Comparison of ENCODE assay signal across 8 mouse cellular contexts in the genomic region with DNA sequence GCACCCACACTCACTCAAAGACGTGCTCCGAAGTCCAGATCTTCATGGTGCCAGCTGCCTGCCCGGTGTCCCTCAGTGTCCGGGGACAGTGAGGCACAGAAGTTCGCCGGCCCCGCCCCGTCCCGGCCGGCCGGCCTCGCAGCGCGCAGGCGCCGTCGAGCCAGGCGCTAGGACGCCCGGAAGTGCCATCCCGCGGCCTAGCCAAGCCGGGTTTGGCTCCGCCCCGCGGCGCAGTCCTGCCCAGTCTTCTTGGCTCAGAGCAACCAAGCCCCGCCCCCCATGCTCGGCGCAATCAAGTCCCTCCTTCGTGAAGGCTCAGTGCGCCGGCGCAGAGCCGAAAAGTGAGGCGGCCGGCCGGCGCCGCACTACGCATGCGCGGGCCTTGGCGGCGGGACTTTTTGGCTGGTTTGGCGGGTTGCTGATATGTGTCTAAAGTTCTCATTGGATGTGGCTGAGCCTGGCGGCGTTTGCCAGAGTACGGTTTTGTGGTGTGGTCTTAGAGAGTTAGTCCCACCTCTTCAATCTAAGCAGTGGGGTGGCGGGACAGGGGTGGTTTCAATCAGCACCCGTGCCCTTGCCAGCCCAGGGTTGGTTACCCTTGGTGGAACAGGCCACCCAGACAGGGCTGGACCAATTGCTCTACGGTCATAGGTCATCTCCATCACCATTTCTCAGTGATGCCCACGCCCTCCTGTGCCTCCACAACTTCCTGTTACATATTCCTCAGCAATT. TPM values are rescaled to one million over a fixed set of nuclear protein-coding genes. Genes with fewer than 3 reads are reported as not detected.
DNase-seq lines count a peak whose midpoint lies in the region; ATAC-seq and TF ChIP-seq lines count a peak whose summit lies in the region.

A gene (minus strand): TSS at position 264 of the 732 bp plus-strand sequence.

- H3K36me3 ChIP-seq in embryonic facial prominence, embryonic 13.5 days = peaks cover 25% of the 10 kb centered on the region
- no peaks in the 10 kb centered on the region for H3K36me3 ChIP-seq in kidney, adult 2 months (ENCODE audit: control insufficient read depth, insufficient read depth, low read length)
- H3K36me3 ChIP-seq in limb, embryonic 12.5 days = peaks cover 32% of the 10 kb centered on the region
- no peaks in the 10 kb centered on the region for H3K36me3 ChIP-seq in midbrain, embryonic 15.5 days (replicated peaks)
- H3K36me3 ChIP-seq in spleen, adult 2 months (ENCODE audit: control insufficient read depth, insufficient read depth, low read length) = peaks cover 2% of the 10 kb centered on the region; the same call in 1 of the 2 replicates

- H3K27me3 ChIP-seq in embryonic facial prominence, embryonic 13.5 days = no peaks in the 10 kb centered on the region
- H3K27me3 ChIP-seq in kidney, adult 2 months (replicated peaks; ENCODE audit: control insufficient read depth, insufficient read depth, low read length) = no peaks in the 10 kb centered on the region
- H3K27me3 ChIP-seq in limb, embryonic 12.5 days = no peaks in the 10 kb centered on the region
- H3K27me3 ChIP-seq in midbrain, embryonic 15.5 days (replicated peaks) = no peaks in the 10 kb centered on the region
- no peaks in the 10 kb centered on the region for H3K27me3 ChIP-seq in spleen, adult 2 months (ENCODE audit: control insufficient read depth, insufficient read depth, low read length)

- peak within 1 kb of the TSS; percentile 67 for H3K4me3 ChIP-seq in embryonic facial prominence, embryonic 13.5 days
- peak within 1 kb of the TSS; percentile 78 for H3K4me3 ChIP-seq in kidney, adult 2 months (ENCODE audit: insufficient read depth, low read depth, low read length)
- H3K4me3 ChIP-seq in limb, embryonic 12.5 days (replicated peaks) = peak within 1 kb of the TSS; percentile 75
- peak within 1 kb of the TSS; percentile 81 for H3K4me3 ChIP-seq in midbrain, embryonic 15.5 days
- peak within 1 kb of the TSS; percentile 86 for H3K4me3 ChIP-seq in spleen, adult 2 months (ENCODE audit: extremely low read depth, insufficient read depth, insufficient read length)

- H3K9ac ChIP-seq in embryonic facial prominence, embryonic 13.5 days = peak within 1 kb of the TSS; percentile 82
- peak within 1 kb of the TSS; percentile 78 for H3K9ac ChIP-seq in limb, embryonic 12.5 days (replicated peaks)
- peak within 1 kb of the TSS; percentile 68 for H3K9ac ChIP-seq in midbrain, embryonic 15.5 days

- no peak for TF ChIP-seq CTCF in kidney, adult 2 months (conservative IDR thresholded peaks at IDR 0.05; ENCODE audit: insufficient read depth, insufficient read length, low read depth, low read length)
- TF ChIP-seq CTCF in spleen, adult 2 months (IDR thresholded peaks at IDR 0.05; ENCODE audit: extremely low read depth, insufficient read depth, insufficient read length, insufficient replicate concordance) = no peak

- WGBS in embryonic facial prominence, embryonic 13.5 days = under 1% methylated on average over 53 of the region's 53 CpGs
- WGBS in kidney, adult 2 months = under 1% methylated on average over 53 of the region's 53 CpGs
- under 1% methylated on average over 53 of the region's 53 CpGs for WGBS in limb, embryonic 12.5 days
- under 1% methylated on average over 52 of the region's 53 CpGs for WGBS in midbrain, embryonic 15.5 days
- WGBS in spleen, adult 2 months = 1% methylated on average over 53 of the region's 53 CpGs

- H3K9me3 ChIP-seq in embryonic facial prominence, embryonic 13.5 days = no peaks in the 10 kb centered on the region
- no peaks in the 10 kb centered on the region for H3K9me3 ChIP-seq in limb, embryonic 12.5 days
- no peaks in the 10 kb centered on the region for H3K9me3 ChIP-seq in midbrain, embryonic 15.5 days

- peak; percentile 97 for ATAC-seq in embryonic facial prominence, embryonic 13.5 days (ENCODE audit: insufficient number of reproducible peaks, insufficient read depth, low FRiP score, low TSS enrichment, low read depth)
- ATAC-seq in limb, embryonic 12.5 days (ENCODE audit: insufficient number of reproducible peaks, insufficient read depth, low FRiP score, low TSS enrichment, low read depth) = peak; percentile 98
- peak; percentile 99 for ATAC-seq in midbrain, embryonic 15.5 days (replicated peaks)

- no peak for TF ChIP-seq POLR2A in kidney, adult 2 months (IDR thresholded peaks at IDR 0.05; ENCODE audit: low read depth, low read length)
- peak; percentile 52; the same call in 1 of the 2 replicates for TF ChIP-seq POLR2A in spleen, adult 2 months (IDR thresholded peaks at IDR 0.05; ENCODE audit: low read depth, low read length)

- H3K27ac ChIP-seq in embryonic facial prominence, embryonic 13.5 days = peak within 1 kb of the TSS; percentile 77
- peak within 1 kb of the TSS; percentile 73 for H3K27ac ChIP-seq in kidney, adult 2 months (ENCODE audit: insufficient read depth, low read depth, low read length)
- peak within 1 kb of the TSS; percentile 80 for H3K27ac ChIP-seq in limb, embryonic 12.5 days
- H3K27ac ChIP-seq in midbrain, embryonic 15.5 days = peak within 1 kb of the TSS; percentile 42; the same call in 1 of the 2 replicates
- H3K27ac ChIP-seq in spleen, adult 2 months (ENCODE audit: insufficient read depth, low read length) = peak within 1 kb of the TSS; percentile 83

- peak; percentile 100 for DNase-seq in 3134 (ENCODE audit: extremely low read depth, insufficient read length, low spot score)
- DNase-seq in adrenal gland, postnatal 36 days = peak; percentile 100
- DNase-seq in heart, adult 18-20 months = peak; percentile 99
- DNase-seq in kidney, adult 2 months = peak; percentile 100
- DNase-seq in spleen, adult 2 months (ENCODE audit: low read depth in 1 of 2, low spot score in 2 of 2) = peak; percentile 98 to 100

- H3K4me2 ChIP-seq in embryonic facial prominence, embryonic 13.5 days = peak within 1 kb of the TSS; percentile 76
- peak within 1 kb of the TSS; percentile 68 for H3K4me2 ChIP-seq in limb, embryonic 12.5 days
- H3K4me2 ChIP-seq in midbrain, embryonic 15.5 days = peak within 1 kb of the TSS; percentile 82

- H3K4me1 ChIP-seq in embryonic facial prominence, embryonic 13.5 days = peaks cover 21% of the 10 kb centered on the region
- H3K4me1 ChIP-seq in kidney, adult 2 months (ENCODE audit: control insufficient read depth, insufficient read depth, low read length) = peaks cover 5% of the 10 kb centered on the region; the same call in 1 of the 2 replicates
- 0 out of 2 replicates have a peak, but pooled peaks cover 13% of the 10 kb centered on the region for H3K4me1 ChIP-seq in limb, embryonic 12.5 days (replicated peaks)
- H3K4me1 ChIP-seq in midbrain, embryonic 15.5 days = peaks cover 12% of the 10 kb centered on the region
- H3K4me1 ChIP-seq in spleen, adult 2 months (ENCODE audit: control insufficient read depth, insufficient read depth, insufficient read length) = peaks cover 8% of the 10 kb centered on the region; the same call in 1 of the 2 replicates

RNA-seq across cellular contexts. Expression of the gene that starts here (rescaled TPM):
- total RNA-seq in adrenal gland, postnatal 36 days (2021) = 100 to 1,000 TPM; 121 to 124 TPM
- polyA plus RNA-seq in embryonic facial prominence, embryonic 13.5 days (2015; fragmentation: Nextera tagmentation; extraction: Ambion mirVana) = 108 TPM in 2 replicates
- total RNA-seq in heart, adult 18-20 months (2021) = 10 to 100 TPM; 55.5 to 60.0 TPM
- polyA plus RNA-seq in kidney, adult 2 months (2012; rRNA removed) = 39.9 and 48.1 TPM in 2 replicates
- polyA plus RNA-seq in limb, embryonic 12.5 days (2016; fragmentation: Nextera tagmentation; extraction: Ambion mirVana) = 103 and 111 TPM in 2 replicates
- polyA plus RNA-seq in midbrain, embryonic 15.5 days (2015; fragmentation: Nextera tagmentation; extraction: Ambion mirVana) = 108 and 113 TPM in 2 replicates
- 21.6 and 22.2 TPM in 2 replicates for polyA plus RNA-seq in spleen, adult 2 months (2012; rRNA removed)

Comparison
In these comparisons a context has a peak if more than half of its experiments do, and no peak if none do; other contexts are left out.
1. Peak in every context shown above with its lines: DNase-seq, ATAC-seq, H3K4me3 ChIP-seq and H3K27ac ChIP-seq.